Mouse (Mus musculus): ENCODE results near the gene Prss16. TPM values are rescaled to one million over a fixed set of nuclear protein-coding genes. Genes with fewer than 3 reads are reported as not detected.

Prss16 gene
- polyA plus RNA-seq, 1 experiment, result 0.98 TPM

- TF ChIP-seq CTCF (IDR thresholded peaks at IDR 0.05; ENCODE audit: borderline replicate concordance, insufficient read depth, low read length), result no peak
- TF ChIP-seq POLR2A (IDR thresholded peaks at IDR 0.05; ENCODE audit: low read depth, low read length), result peak; percentile 28
- Histone ChIP-seq H3K4me3 (ENCODE audit: insufficient read depth, low read length) (peak within 1 kb of the TSS; percentile 10), H3K4me1 (ENCODE audit: control insufficient read depth, insufficient read depth, low read length) (no peaks in the 10 kb centered on the region), H3K27ac (ENCODE audit: insufficient read depth, low read length) (no peak within 1 kb of the TSS)
Measured at GRCm38 (mm10) chr13:21980981-21981802, 28.4 kb downstream of the Prss16 start, which contains the start of gene Pom121l2. Gene Pom121l2 (plus strand): TSS chr13:21981194.

- TF ChIP-seq POLR2A (IDR thresholded peaks at IDR 0.05; ENCODE audit: low read depth, low read length), result no peak
- TF ChIP-seq CTCF (IDR thresholded peaks at IDR 0.05; ENCODE audit: borderline replicate concordance, insufficient read depth, low read length), result no peak
- Histone ChIP-seq H3K27ac (ENCODE audit: insufficient read depth, low read length) (peak overlapping the region; percentile 67), H3K4me1 (ENCODE audit: control insufficient read depth, insufficient read depth, low read length) (no peaks in the 10 kb centered on the region), H3K4me3 (ENCODE audit: insufficient read depth, low read length) (peak overlapping the region; percentile 87)
Measured at GRCm38 (mm10) chr13:21974726-21975473, 34.6 kb downstream of the Prss16 start.

- H3K4me3 ChIP-seq (ENCODE audit: insufficient read depth, low read length), result peak overlapping the region; percentile 87
- TF ChIP-seq CTCF (IDR thresholded peaks at IDR 0.05; ENCODE audit: borderline replicate concordance, insufficient read depth, low read length) (peak; percentile 23; the same call in 1 of the 2 replicates), POLR2A (IDR thresholded peaks at IDR 0.05; ENCODE audit: low read depth, low read length) (peak; percentile 13; the same call in 1 of the 2 replicates)
- no peaks in the 10 kb centered on the region for H3K4me1 ChIP-seq (ENCODE audit: control insufficient read depth, insufficient read depth, low read length)
- H3K27ac ChIP-seq (ENCODE audit: insufficient read depth, low read length), result peak overlapping the region; percentile 67
Measured at GRCm38 (mm10) chr13:21974221-21974725, 35.3 kb downstream of the Prss16 start.

GRCm38 (mm10) chr13:21971641-21972040, 37.9 kb downstream of the Prss16 start:
- Histone ChIP-seq H3K4me1 (ENCODE audit: control insufficient read depth, insufficient read depth, low read length) (no peaks in the 10 kb centered on the region), H3K27ac (ENCODE audit: insufficient read depth, low read length) (no peak overlapping the region), H3K4me3 (ENCODE audit: insufficient read depth, low read length) (no peak overlapping the region)
- TF ChIP-seq CTCF (IDR thresholded peaks at IDR 0.05; ENCODE audit: borderline replicate concordance, insufficient read depth, low read length), result no peak
- no peak for TF ChIP-seq POLR2A (IDR thresholded peaks at IDR 0.05; ENCODE audit: low read depth, low read length)

- Histone ChIP-seq H3K27ac (ENCODE audit: insufficient read depth, low read length) (no peak overlapping the region), H3K4me1 (ENCODE audit: control insufficient read depth, insufficient read depth, low read length) (no peaks in the 10 kb centered on the region), H3K4me3 (ENCODE audit: insufficient read depth, low read length) (no peak overlapping the region)
- no peak for TF ChIP-seq POLR2A (IDR thresholded peaks at IDR 0.05; ENCODE audit: low read depth, low read length)
- TF ChIP-seq CTCF (IDR thresholded peaks at IDR 0.05; ENCODE audit: borderline replicate concordance, insufficient read depth, low read length), result no peak
Measured at GRCm38 (mm10) chr13:21969816-21970215, 39.7 kb downstream of the Prss16 start.

- Histone ChIP-seq H3K4me1 (ENCODE audit: control insufficient read depth, insufficient read depth, low read length) (no peaks in the 10 kb centered on the region), H3K27ac (ENCODE audit: insufficient read depth, low read length) (no peak overlapping the region), H3K4me3 (ENCODE audit: insufficient read depth, low read length) (no peak overlapping the region)
- TF ChIP-seq CTCF (IDR thresholded peaks at IDR 0.05; ENCODE audit: borderline replicate concordance, insufficient read depth, low read length), result no peak
- no peak for TF ChIP-seq POLR2A (IDR thresholded peaks at IDR 0.05; ENCODE audit: low read depth, low read length)
Measured at GRCm38 (mm10) chr13:21969269-21969668, 40.3 kb downstream of the Prss16 start.

Other genes with a start within 250 kb of the Prss16 start
- 2.3 and 7.8 TPM in 2 replicates for gene Hist1h1b, start 229.1 kb downstream of the Prss16 start, polyA plus RNA-seq (2011; ENCODE audit: insufficient read length, low read depth, missing spikeins)
- 4.3 and 8.6 TPM in 2 replicates for gene Hist1h3i, start 226.4 kb downstream of the Prss16 start, polyA plus RNA-seq (2011; ENCODE audit: insufficient read length, low read depth, missing spikeins)
- gene Hist1h2an, start 222.5 kb downstream of the Prss16 start, polyA plus RNA-seq (2011; ENCODE audit: insufficient read length, low read depth, missing spikeins), result not detected in 2 replicates
- 1.0 TPM in 1 of 2 replicates, not detected in the other for gene Hist1h2bp, start 222.3 kb downstream of the Prss16 start, polyA plus RNA-seq (2011; ENCODE audit: insufficient read length, low read depth, missing spikeins)
- gene Hist1h2bq, start 199.5 kb downstream of the Prss16 start, polyA plus RNA-seq (2011; ENCODE audit: insufficient read length, low read depth, missing spikeins), result 1.0 and 2.3 TPM in 2 replicates
- gene Hist1h2ao, start 199.3 kb downstream of the Prss16 start, polyA plus RNA-seq (2011; ENCODE audit: insufficient read length, low read depth, missing spikeins), result not detected in 2 replicates
- gene Hist1h4m, start 198.0 kb downstream of the Prss16 start, polyA plus RNA-seq (2011; ENCODE audit: insufficient read length, low read depth, missing spikeins), result not detected in 2 replicates
- gene Hist1h4n, start 177.5 kb downstream of the Prss16 start, polyA plus RNA-seq (2011; ENCODE audit: insufficient read length, low read depth, missing spikeins), result 18.9 and 28.6 TPM in 2 replicates
- 18.2 and 27.0 TPM in 2 replicates for gene Hist1h2ap, start 176.2 kb downstream of the Prss16 start, polyA plus RNA-seq (2011; ENCODE audit: insufficient read length, low read depth, missing spikeins)
- gene Hist1h2br, start 176.0 kb downstream of the Prss16 start, polyA plus RNA-seq (2011; ENCODE audit: insufficient read length, low read depth, missing spikeins), result 1.9 TPM in 1 of 2 replicates, not detected in the other
- 2.9 and 5.0 TPM in 2 replicates for gene Zfp184, start 64.6 kb downstream of the Prss16 start, polyA plus RNA-seq (2011; ENCODE audit: insufficient read length, low read depth, missing spikeins)
- gene Pom121l2, start 28.5 kb downstream of the Prss16 start, polyA plus RNA-seq (2011; ENCODE audit: insufficient read length, low read depth, missing spikeins), result 0.23 and 0.32 TPM in 2 replicates
- 1.3 TPM in 1 of 2 replicates, not detected in the other for gene Hist1h2ah, start 25.8 kb upstream of the Prss16 start, polyA plus RNA-seq (2011; ENCODE audit: insufficient read length, low read depth, missing spikeins)
- 16.3 and 22.3 TPM in 2 replicates for gene Hist1h2bk, start 26.1 kb upstream of the Prss16 start, polyA plus RNA-seq (2011; ENCODE audit: insufficient read length, low read depth, missing spikeins)
- 5.6 and 9.1 TPM in 2 replicates for gene Hist1h4i, start 31.6 kb upstream of the Prss16 start, polyA plus RNA-seq (2011; ENCODE audit: insufficient read length, low read depth, missing spikeins)
- 2.6 TPM in 1 of 2 replicates, not detected in the other for gene Hist1h2ag, start 33.2 kb upstream of the Prss16 start, polyA plus RNA-seq (2011; ENCODE audit: insufficient read length, low read depth, missing spikeins)
- gene Hist1h2bj, start 33.5 kb upstream of the Prss16 start, polyA plus RNA-seq (2011; ENCODE audit: insufficient read length, low read depth, missing spikeins), result 4.1 and 8.4 TPM in 2 replicates
- not detected in 2 replicates for gene Vmn1r188, start 74.7 kb upstream of the Prss16 start, polyA plus RNA-seq (2011; ENCODE audit: insufficient read length, low read depth, missing spikeins)
- not detected in 2 replicates for gene Vmn1r189, start 96.1 kb upstream of the Prss16 start, polyA plus RNA-seq (2011; ENCODE audit: insufficient read length, low read depth, missing spikeins)
- not detected in 2 replicates for gene Vmn1r191, start 174.2 kb upstream of the Prss16 start, polyA plus RNA-seq (2011; ENCODE audit: insufficient read length, low read depth, missing spikeins)
- not detected in 2 replicates for gene Vmn1r192, start 181.4 kb upstream of the Prss16 start, polyA plus RNA-seq (2011; ENCODE audit: insufficient read length, low read depth, missing spikeins)
- not detected in 2 replicates for gene Vmn1r193, start 213.4 kb upstream of the Prss16 start, polyA plus RNA-seq (2011; ENCODE audit: insufficient read length, low read depth, missing spikeins)
- gene Vmn1r194, start 234.5 kb upstream of the Prss16 start, polyA plus RNA-seq (2011; ENCODE audit: insufficient read length, low read depth, missing spikeins), result not detected in 2 replicates